Mouse (Mus musculus) MEL (cell line): ENCODE results near the gene Grip2. TPM values are rescaled to one million over a fixed set of nuclear protein-coding genes. Genes with fewer than 3 reads are reported as not detected.

ENCODE experiments used
- DNase-seq: peaks from one replicate; pipeline ENCODE4 v3.0.0; 2011; ENCODE audit warnings: low read depth, low spot score
- H3K27ac ChIP-seq: 2 replicates; pipeline ENCODE4 v1.5.1; 2012; ENCODE audit warnings: low read depth, mild to moderate bottlenecking, control low read depth, low read length, moderate library complexity; ENCODE audit not compliant: control insufficient read depth
- H3K27me3 ChIP-seq, 2 experiments: fragments of 150-350 bp in 1 of 2; sonication (generic) in 1 of 2; 2 replicates each; pipeline ENCODE4 v1.6.1; 2012; ENCODE audit warnings: low read length in 2 of 2, mild to moderate bottlenecking in 2 of 2, improper control_type of control experiment in 1 of 2, moderate library complexity in 1 of 2; ENCODE audit not compliant: insufficient read depth in 2 of 2, control insufficient read depth in 1 of 2
- H3K36me3 ChIP-seq, 2 experiments: 2 replicates each; pipeline ENCODE4 v1.6.1; 2012 to 2014; ENCODE audit warnings: low read length in 2 of 2, improper control_type of control experiment in 1 of 2, inconsistent platforms in 1 of 2, mild to moderate bottlenecking in 1 of 2; ENCODE audit not compliant: insufficient read depth in 2 of 2, control insufficient read depth in 1 of 2
- H3K4me1 ChIP-seq, 2 experiments: fragments of 150-350 bp in 1 of 2; sonication (generic) in 1 of 2; 2 replicates each; pipeline ENCODE4 v1.6.1; 2012; ENCODE audit warnings: low read length in 2 of 2, improper control_type of control experiment in 1 of 2, mild to moderate bottlenecking in 1 of 2; ENCODE audit not compliant: insufficient read depth in 2 of 2, control insufficient read depth in 1 of 2
- H3K4me3 ChIP-seq, 2 experiments: fragments of 150-350 bp in 1 of 2; sonication (generic) in 1 of 2; 2 replicates each; pipeline ENCODE4 v1.5.1; 2012; ENCODE audit warnings: low read depth in 2 of 2, low read length in 2 of 2, mild to moderate bottlenecking in 2 of 2, moderate library complexity in 2 of 2, control low read depth in 1 of 2, improper control_type of control experiment in 1 of 2; ENCODE audit not compliant: control insufficient read depth in 1 of 2, insufficient read depth in 1 of 2
- H3K79me2 ChIP-seq: 2 replicates; pipeline ENCODE4 v1.6.1; 2012; ENCODE audit warnings: mild to moderate bottlenecking, low read length, moderate library complexity; ENCODE audit not compliant: control insufficient read depth, poor library complexity, insufficient read depth
- H3K9ac ChIP-seq: 2 replicates; pipeline ENCODE4 v1.6.1; 2012; ENCODE audit warnings: low read depth, mild to moderate bottlenecking, control low read depth, low read length, moderate library complexity; ENCODE audit not compliant: control insufficient read depth, poor library complexity, severe bottlenecking
- H3K9me3 ChIP-seq: fragments of 150-350 bp; sonication (generic); replicated peaks from 2 replicates; pipeline ENCODE4 v1.6.1; 2012; ENCODE audit warnings: mild to moderate bottlenecking, low read length, improper control_type of control experiment, moderate library complexity; ENCODE audit not compliant: insufficient read depth
- BHLHE40 ChIP-seq: IDR thresholded peaks from 2 replicates; pipeline ENCODE4 v1.6.1; 2012; ENCODE audit warnings: low read depth, mild to moderate bottlenecking, inconsistent platforms, low read length, improper control_type of control experiment, borderline replicate concordance
- CHD1 ChIP-seq: IDR thresholded peaks from 2 replicates; pipeline ENCODE4 v1.6.1; 2012; ENCODE audit warnings: low read depth, mild to moderate bottlenecking, inconsistent platforms, low read length, improper control_type of control experiment
- CHD2 ChIP-seq: IDR thresholded peaks from 2 replicates; pipeline ENCODE4 v1.6.1; 2011; ENCODE audit warnings: low read length, improper control_type of control experiment
- CTCF ChIP-seq, 3 experiments: IDR thresholded peaks in 2 of 3; conservative IDR thresholded peaks in 1 of 3; 2 replicates each; pipeline ENCODE4 v1.5.1; 2011 to 2012; ENCODE audit warnings: low read length in 3 of 3, low read depth in 2 of 3, mild to moderate bottlenecking in 2 of 3, improper control_type of control experiment in 1 of 3, inconsistent platforms in 1 of 3, mixed read lengths in 1 of 3, moderate library complexity in 1 of 3; ENCODE audit not compliant: control insufficient read depth in 1 of 3, insufficient read depth in 1 of 3, poor library complexity in 1 of 3, severe bottlenecking in 1 of 3
- E2F4 ChIP-seq: IDR thresholded peaks from 2 replicates; pipeline ENCODE4 v1.6.1; 2011; ENCODE audit warnings: low read depth, low read length, improper control_type of control experiment, borderline replicate concordance
- HCFC1 ChIP-seq: IDR thresholded peaks from 2 replicates; pipeline ENCODE4 v1.6.1; 2012; ENCODE audit warnings: low read depth, mild to moderate bottlenecking, inconsistent platforms, low read length, improper control_type of control experiment, moderate library complexity
- JUND ChIP-seq: IDR thresholded peaks from 2 replicates; pipeline ENCODE4 v1.6.1; 2011; ENCODE audit warnings: low read depth, mild to moderate bottlenecking, improper control_type of control experiment, low read length
- MAX ChIP-seq: IDR thresholded peaks from 2 replicates; pipeline ENCODE4 v1.6.1; 2011; ENCODE audit warnings: low read length, improper control_type of control experiment
- MEF2A ChIP-seq: IDR thresholded peaks from 2 replicates; pipeline ENCODE4 v1.6.1; 2014; ENCODE audit warnings: low read depth, mild to moderate bottlenecking, inconsistent platforms, low read length, improper control_type of control experiment; ENCODE audit not compliant: poor library complexity, insufficient replicate concordance, severe bottlenecking; ENCODE audit errors: extremely low read depth
- MXI1 ChIP-seq: IDR thresholded peaks from 2 replicates; pipeline ENCODE4 v1.6.1; 2011; ENCODE audit warnings: mild to moderate bottlenecking, low read depth, low read length, improper control_type of control experiment
- MYB ChIP-seq: IDR thresholded peaks from 2 replicates; pipeline ENCODE4 v1.6.1; 2011; ENCODE audit warnings: mild to moderate bottlenecking, low read depth, low read length, improper control_type of control experiment
- NELFE ChIP-seq: IDR thresholded peaks from 2 replicates; pipeline ENCODE4 v1.6.1; 2011; ENCODE audit warnings: low read depth, low read length, improper control_type of control experiment
- POLR2A ChIP-seq, 2 experiments: IDR thresholded peaks; 2 replicates each; pipeline ENCODE4 v1.6.1; 2011 to 2012; ENCODE audit warnings: low read length in 2 of 2, mild to moderate bottlenecking in 2 of 2, control low read depth in 1 of 2, improper control_type of control experiment in 1 of 2, low read depth in 1 of 2, moderate library complexity in 1 of 2; ENCODE audit not compliant: control insufficient read depth in 1 of 2, insufficient read depth in 1 of 2, poor library complexity in 1 of 2
- TAL1 ChIP-seq: IDR thresholded peaks from 2 replicates; pipeline ENCODE4 v1.6.1; 2012; ENCODE audit warnings: mild to moderate bottlenecking, inconsistent platforms, low read length, moderate library complexity, mixed read lengths
- UBTF ChIP-seq: IDR thresholded peaks from 2 replicates; pipeline ENCODE4 v1.6.1; 2012; ENCODE audit warnings: low read depth, mild to moderate bottlenecking, inconsistent platforms, low read length, improper control_type of control experiment, moderate library complexity, borderline replicate concordance; ENCODE audit not compliant: insufficient read depth
- ZC3H11A ChIP-seq: IDR thresholded peaks from 2 replicates; pipeline ENCODE4 v1.6.1; 2012; ENCODE audit warnings: low read depth, mild to moderate bottlenecking, inconsistent platforms, low read length, improper control_type of control experiment
- ZMIZ1 ChIP-seq: IDR thresholded peaks from 2 replicates; pipeline ENCODE4 v1.6.1; 2012; ENCODE audit warnings: low read depth, mild to moderate bottlenecking, inconsistent platforms, low read length, improper control_type of control experiment, moderate library complexity
- ZNF384 ChIP-seq: IDR thresholded peaks from 2 replicates; pipeline ENCODE4 v1.6.1; 2012; ENCODE audit warnings: low read depth, mild to moderate bottlenecking, inconsistent platforms, low read length, improper control_type of control experiment
- polyA plus RNA-seq, 2 experiments: library from polyadenylated mRNA; stranded (reverse) in 1 of 2; unstranded in 1 of 2; fragments of >175 nt in 1 of 2; fragments of >200 nt in 1 of 2; gene quantifications; 2 replicates each; pipeline versions ENCODE4 v1.2.1 to v1.2.4; 2012; ENCODE audit warnings: low replicate concordance in 2 of 2, low read depth in 1 of 2; ENCODE audit not compliant: insufficient read length in 2 of 2, insufficient read depth in 1 of 2, missing spikeins in 1 of 2
- total RNA-seq: library from RNA; depleted of rRNA; stranded (reverse); fragments of 300-350 nt; gene quantifications from 2 replicates; pipeline ENCODE4 v1.2.3, GENCODE M21; 2012

Grip2 gene
- total and polyA plus RNA-seq, 3 experiments, result not detected

- no peaks in the 10 kb centered on the region for H3K4me1 ChIP-seq
- no peak overlapping the region for H3K4me3 ChIP-seq
- peaks cover 0 to 6% of the 10 kb centered on the region in 2 experiments; a peak in 1 of 4 replicates for H3K36me3 ChIP-seq
- H3K79me2 ChIP-seq, result no peaks in the 10 kb centered on the region
- no peaks in the 10 kb centered on the region for H3K27me3 ChIP-seq
- DNase-seq, result no peak
- H3K27ac ChIP-seq, result no peak overlapping the region
- no peak overlapping the region for H3K9ac ChIP-seq
- no peaks in the 10 kb centered on the region for H3K9me3 ChIP-seq
- TF ChIP-seq UBTF (no peak), MYB (no peak), POLR2A (IDR thresholded peaks at IDR 0.05; ENCODE audit: control insufficient read depth in 1 of 2, insufficient read depth in 1 of 2, low read depth in 1 of 2, low read length in 2 of 2, poor library complexity in 1 of 2) (no peak), E2F4 (no peak), BHLHE40 (no peak)
These were observed 80.3 kb downstream of the Grip2 start for GRCm38 (mm10) chr6:91746776-91747175.

- H3K36me3 ChIP-seq, result peaks cover 0 to 6% of the 10 kb centered on the region in 2 experiments; a peak in 1 of 4 replicates
These were observed 81.0 kb downstream of the Grip2 start for GRCm38 (mm10) chr6:91745947-91746582.

GRCm38 (mm10) chr6:91745246-91745645 is 81.8 kb downstream of the Grip2 start:
- no peak for DNase-seq
- no peaks in the 10 kb centered on the region for H3K9me3 ChIP-seq
- TF ChIP-seq UBTF (no peak), MYB (no peak), ZNF384 (no peak), NELFE (no peak), JUND (no peak), CTCF (IDR thresholded peaks at IDR 0.05 in 2 of 3, conservative IDR thresholded peaks at IDR 0.05 in 1 of 3; ENCODE audit: control insufficient read depth in 1 of 3, insufficient read depth in 1 of 3, low read depth in 2 of 3, low read length in 3 of 3, poor library complexity in 1 of 3, severe bottlenecking in 1 of 3) (no peak), ZC3H11A (no peak), ZMIZ1 (no peak), MEF2A (no peak)
- TF ChIP-seq, all 39 proteins: peak for 0
- Histone ChIP-seq H3K4me3 (no peak overlapping the region), H3K9ac (no peak overlapping the region), H3K27me3 (no peaks in the 10 kb centered on the region), H3K36me3 (peaks cover 0 to 6% of the 10 kb centered on the region in 2 experiments; a peak in 1 of 4 replicates), H3K4me1 (no peaks in the 10 kb centered on the region), H3K27ac (no peak overlapping the region), H3K79me2 (no peaks in the 10 kb centered on the region)

More at GRCm38 (mm10) chr6:91745947-91746582, 81.0 kb downstream of the Grip2 start:
- Histone ChIP-seq H3K27ac (no peak overlapping the region), H3K4me3 (no peak overlapping the region), H3K4me1 (no peaks in the 10 kb centered on the region), H3K9ac (no peak overlapping the region), H3K9me3 (no peaks in the 10 kb centered on the region), H3K79me2 (no peaks in the 10 kb centered on the region), H3K27me3 (no peaks in the 10 kb centered on the region)
- DNase-seq, result no peak
- TF ChIP-seq MAX (no peak), TAL1 (no peak), BHLHE40 (no peak), HCFC1 (no peak), CHD1 (no peak), MXI1 (no peak), MEF2A (no peak), CHD2 (no peak)
